Mouse (Mus musculus) neutrophil, adult 83 days (primary cell): ENCODE results near the gene Trappc11. TPM values are rescaled to one million over a fixed set of nuclear protein-coding genes. Genes with fewer than 3 reads are reported as not detected.

Source experiments
- total RNA-seq, 2 experiments: library from RNA; stranded (reverse); gene quantifications; one replicate each; pipeline ENCODE4 v1.2.4; 2023

Trappc11 gene
- 10 to 100 TPM; 30.4 to 31.3 TPM for total RNA-seq

DNA sequence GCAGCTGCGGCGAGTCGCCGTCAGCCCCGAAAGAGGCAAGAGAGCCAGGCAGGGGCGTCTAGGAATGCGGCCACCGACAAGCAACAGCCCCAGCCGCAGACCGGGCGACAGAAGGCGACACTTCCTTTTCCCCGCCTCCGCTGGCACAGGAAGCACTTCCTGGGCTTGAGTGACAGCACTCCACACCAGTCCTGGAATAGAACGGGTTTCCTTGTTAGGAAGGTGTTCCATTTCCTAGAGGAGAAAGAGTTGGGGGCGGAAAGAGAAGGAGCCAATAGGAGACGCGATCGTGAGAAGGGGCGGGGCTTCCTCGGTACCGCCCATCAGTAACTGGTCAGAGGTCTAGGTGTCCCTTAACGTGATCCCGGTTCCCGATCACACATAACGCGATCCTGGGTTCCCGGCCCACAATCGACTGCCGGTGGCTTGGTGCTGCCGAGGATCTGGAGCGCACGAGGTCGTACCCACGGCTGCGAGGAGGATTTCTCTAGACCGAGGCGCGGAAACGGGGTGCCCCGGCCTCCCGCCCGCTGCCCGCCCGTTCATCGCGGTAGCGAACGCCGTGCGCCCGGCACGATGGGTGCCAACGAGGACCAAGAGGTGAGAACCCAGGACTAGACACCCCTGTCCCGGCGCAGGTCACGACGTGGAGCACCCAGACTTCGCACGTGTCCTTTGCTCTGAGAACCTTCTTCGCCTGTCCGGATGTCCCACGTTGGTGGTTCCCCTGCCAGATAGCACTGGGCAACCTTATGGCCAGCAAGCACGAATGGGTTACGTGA, at the start of gene Trappc11, which contains the start of gene Rwdd4a:
Gene Trappc11 (minus strand): TSS at position 127 of the 782 bp plus-strand sequence.
Gene Rwdd4a (plus strand): TSS at position 321 of the 782 bp plus-strand sequence.

GRCm38 (mm10) chr8:47446312-47447046, 86.8 kb downstream of the Trappc11 start, which contains the start of gene Stox2:
Stox2 (minus strand) TSS chr8:47446362.

Other genes with a start within 250 kb of the Trappc11 start
- gene Stox2, start 87.1 kb downstream of the Trappc11 start, total RNA-seq, result 1 to 10 TPM; 1.8 to 1.9 TPM
- gene Rwdd4a, start 194 bp upstream of the Trappc11 start, total RNA-seq, result 10 to 100 TPM; 10.5 to 13.7 TPM
- 10 to 100 TPM; 34.9 to 50.5 TPM for gene Ing2, start 142.1 kb upstream of the Trappc11 start, total RNA-seq
- 10 to 100 TPM; 17.7 to 21.3 TPM for gene Cdkn2aip, start 180.5 kb upstream of the Trappc11 start, total RNA-seq